Mouse (Mus musculus) c-Kit-positive CD71-negative TER-119-negative erythroid progenitor cells, embryonic 14.5 days (primary cell): ENCODE results near the gene Sac3d1.
A peak's percentile ranks its signal among the peaks of the same experiment; 100 is the strongest.
"Not testable (repeated sequence)": the region's sequence is repeated elsewhere in the genome, so short reads cannot be mapped to it uniquely, and the experiment has no call there.

ENCODE experiments used
- DNase-seq: peaks from one replicate; pipeline ENCODE4 v3.0.0-alpha.2; 2013; ENCODE audit warnings: low read depth

Gene Sac3d1

DNA sequence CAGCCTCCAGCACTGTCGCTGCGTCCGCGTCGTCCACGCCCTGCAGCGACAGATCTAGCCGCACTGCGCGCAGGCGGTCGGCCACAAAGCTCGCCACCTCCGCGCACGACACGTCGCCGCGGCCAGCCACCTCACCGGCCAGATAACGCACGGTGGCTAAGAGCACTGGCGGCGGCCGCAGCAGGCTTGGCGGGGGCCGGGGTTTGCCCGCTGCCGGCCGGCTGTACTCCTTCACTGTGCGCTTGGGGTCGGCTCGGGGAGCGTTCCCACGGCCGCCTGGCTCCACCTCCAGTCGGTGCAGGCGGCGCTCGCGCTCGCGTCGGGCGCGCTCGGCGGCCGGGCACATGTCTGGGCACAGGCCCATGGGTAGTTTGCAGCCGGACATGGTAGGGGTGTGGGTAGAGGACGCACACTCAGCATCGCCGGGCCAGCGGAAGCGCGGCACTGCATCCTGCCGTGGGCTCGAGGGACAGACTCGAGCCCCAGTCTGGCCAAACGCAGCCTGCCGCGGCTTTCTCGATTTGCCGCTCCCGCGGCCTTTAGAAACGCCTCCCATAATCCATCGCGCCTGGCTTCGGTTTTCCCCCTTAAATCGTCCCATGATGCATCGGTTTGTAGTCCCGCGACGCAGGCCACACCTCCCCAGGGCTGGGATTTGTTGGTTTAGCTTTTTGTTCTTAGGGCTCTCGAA lies at the start of gene Sac3d1:
Sac3d1 (minus strand) TSS at position 665 of the 691 bp plus-strand sequence.
- DNase-seq, result peak; percentile 91

DNA sequence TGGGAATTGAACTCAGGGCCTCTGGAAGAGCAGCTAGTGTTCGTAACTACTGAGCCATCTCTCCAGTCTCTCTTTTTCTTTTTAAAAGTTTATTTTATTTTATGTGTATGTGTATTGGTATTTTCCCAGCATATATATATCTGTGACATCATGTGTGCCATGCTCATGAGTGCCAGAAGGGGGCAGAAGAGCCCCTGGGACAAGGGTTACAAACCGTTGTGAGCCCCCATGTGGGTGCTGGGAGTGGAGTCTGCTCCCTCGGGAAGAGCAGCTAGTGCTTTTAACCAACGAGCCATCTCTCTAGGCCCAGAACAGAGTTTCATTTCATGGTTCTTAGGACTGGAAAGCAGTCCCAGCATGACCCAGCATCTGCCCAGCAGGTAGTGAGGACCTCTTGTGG lies 48.3 kb upstream of the Sac3d1 start:
- DNase-seq, result no peak

DNA sequence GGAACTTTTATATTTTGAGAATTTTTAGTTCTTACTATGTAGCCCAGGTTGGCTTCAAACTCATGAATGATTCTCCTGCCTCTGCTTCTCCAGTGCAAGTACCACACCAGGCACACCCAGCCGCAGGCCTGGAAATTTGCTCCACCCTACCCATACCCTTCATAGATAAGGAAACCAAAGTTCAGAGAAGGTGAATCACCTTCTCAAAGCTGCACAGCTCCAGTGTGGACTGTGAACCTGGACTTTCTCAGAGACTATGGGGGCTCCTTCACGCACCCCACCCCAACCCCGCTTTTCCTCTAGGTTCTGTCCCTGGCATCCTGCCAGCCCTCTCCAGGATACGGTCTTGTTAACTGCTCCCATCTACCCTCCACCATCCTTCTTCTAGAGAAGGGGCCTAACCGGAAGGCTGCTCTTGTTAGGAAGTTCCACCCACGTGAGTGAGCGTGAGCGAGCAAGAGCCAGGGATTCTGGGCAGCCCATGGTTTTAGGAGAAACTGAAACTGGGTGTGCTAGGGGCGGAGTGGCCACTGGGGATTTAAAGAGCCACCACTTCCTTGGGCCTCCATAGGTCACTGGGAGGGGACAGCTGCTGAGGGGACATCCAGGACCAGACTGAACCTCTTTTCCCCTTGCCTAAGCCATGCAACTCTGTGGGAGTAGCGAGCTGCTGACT lies 45.6 kb upstream of the Sac3d1 start:
- DNase-seq, result no peak

DNA sequence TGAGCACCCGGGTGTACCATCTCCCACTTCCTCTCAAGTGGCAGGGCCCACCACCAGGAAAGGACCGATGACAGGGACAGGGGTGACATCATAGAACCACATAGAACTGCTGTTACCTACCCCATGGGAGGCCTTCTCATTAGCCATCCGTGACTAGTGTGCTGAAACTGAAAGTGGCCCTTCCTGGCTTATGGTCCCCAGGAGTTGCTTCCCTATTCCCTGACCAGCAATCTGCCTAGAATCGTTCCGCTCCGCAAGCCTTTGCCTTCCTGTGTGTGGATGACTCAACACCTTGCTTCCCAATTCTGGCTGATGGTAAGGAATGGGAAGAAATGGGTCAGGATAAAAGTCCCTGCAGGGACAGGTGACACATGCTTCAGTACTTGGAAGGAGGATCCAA lies 38.8 kb upstream of the Sac3d1 start:
- DNase-seq, result peak; percentile 40

DNA sequence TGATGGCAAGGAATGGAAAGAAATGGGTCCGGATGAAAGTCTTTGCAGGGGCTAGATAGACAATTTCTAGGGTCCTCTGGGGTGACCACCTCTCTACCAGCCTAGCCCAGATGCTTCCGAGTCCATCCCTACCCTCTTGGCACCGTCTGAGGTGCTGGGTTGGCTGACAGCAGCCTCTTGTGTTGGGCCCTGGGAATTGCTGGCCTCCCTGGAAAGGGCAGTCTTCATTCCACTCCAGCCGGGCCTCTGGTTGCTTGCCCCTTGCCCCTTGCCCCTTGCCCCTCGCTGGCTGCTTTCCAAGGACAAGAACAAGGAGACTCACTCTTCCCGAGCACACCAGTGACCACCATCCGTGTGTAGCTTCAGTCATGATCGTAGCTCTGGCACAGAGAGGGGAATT lies 37.9 kb upstream of the Sac3d1 start:
- DNase-seq, result no peak

DNA sequence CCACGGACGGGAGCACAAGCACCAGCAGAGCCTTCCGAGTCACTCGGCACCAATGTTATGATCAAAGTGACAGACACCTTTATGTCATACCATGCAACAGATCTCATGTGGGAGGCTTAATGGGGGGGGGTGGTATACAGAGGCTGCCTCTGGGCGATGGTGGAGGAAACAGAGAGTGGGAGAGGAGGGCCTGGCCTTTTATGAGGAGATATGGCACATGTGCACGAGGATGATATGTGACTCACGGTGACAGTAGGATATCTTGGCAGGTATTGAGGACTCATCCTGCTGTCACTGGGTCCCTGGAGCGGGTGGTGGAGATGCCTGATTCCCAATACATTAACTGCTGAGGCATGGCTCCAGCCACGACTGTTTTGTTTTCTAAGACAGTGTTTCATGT lies 36.7 kb upstream of the Sac3d1 start:
- no peak for DNase-seq

DNA sequence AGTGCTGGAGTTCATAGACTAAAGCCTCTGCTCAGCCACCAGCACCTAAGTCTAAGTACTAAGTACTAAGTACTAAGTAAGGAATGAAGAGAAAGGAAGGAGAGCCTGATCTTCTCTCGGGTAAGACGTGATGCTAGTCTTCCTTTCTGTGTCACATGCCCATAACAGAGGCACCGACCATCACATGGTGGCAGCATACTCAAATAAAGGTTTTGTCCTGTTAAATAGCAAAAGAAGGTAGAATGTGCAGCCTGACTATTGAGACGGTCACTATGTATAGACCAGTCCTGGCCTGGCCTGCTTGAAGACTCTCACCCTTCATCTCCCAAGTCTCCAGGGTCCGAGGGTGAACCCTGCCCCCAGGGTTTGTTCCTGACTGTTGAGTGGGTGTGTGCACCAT lies 26.4 kb upstream of the Sac3d1 start:
- DNase-seq, result no peak

DNA sequence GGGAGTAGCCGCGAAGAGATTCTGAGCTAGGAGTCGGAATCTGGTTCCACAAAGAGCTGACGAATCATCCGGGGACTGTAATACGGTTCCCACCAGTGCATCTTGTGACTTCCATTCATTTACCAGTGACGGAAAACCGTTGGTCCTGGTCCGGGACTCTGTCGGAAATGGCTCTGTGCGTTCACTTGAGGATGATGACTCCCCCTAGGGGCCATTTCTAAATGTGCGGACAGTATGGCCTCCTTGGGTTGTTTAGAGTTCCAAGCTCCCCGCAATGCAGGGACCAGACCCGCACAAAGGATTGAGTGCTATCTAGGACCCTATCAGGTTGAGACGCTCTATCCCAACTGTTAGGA lies 22.9 kb upstream of the Sac3d1 start, which contains the start of gene Arl2:
Arl2 (minus strand) TSS at position 155 of the 356 bp plus-strand sequence.
- DNase-seq, result peak; percentile 89

DNA sequence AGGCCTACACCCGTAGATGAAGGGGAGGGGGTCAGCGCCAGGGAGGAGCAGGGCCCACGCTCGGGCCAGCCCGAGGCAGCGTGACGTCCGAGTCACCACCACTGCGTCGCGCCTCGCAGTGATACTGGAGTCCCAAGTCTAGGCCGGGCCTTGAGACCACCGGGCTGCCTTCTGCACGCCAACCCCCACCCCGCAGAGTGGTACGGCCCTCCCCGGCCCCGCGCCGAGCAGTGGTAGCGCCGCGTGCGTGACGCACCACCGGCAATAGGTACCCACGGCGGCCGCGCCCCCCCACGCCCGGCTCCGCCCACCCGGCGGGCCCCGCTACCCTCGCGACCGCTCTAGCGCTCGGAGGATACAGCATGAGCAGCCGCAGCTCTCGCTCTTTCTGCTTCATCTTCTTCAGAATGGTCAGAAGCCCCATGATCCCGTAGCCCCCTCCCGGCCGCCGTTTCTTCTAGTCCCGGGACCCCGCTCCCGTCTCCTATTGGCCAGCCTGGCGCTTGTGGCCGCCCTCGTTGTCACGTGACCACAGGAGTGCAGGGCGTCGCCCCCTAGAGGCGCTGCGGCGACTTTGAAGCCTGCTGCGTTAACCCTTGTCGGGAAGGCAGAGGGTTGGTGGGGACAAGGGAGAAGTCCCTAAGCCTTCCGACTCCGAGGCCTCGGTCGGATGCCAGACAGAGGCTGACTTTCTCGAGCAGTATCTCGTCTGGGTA lies 22.4 kb upstream of the Sac3d1 start, which contains the start of gene Batf2:
Batf2 (plus strand) TSS at position 306 of the 716 bp plus-strand sequence.
- DNase-seq, result peak; percentile 89

DNA sequence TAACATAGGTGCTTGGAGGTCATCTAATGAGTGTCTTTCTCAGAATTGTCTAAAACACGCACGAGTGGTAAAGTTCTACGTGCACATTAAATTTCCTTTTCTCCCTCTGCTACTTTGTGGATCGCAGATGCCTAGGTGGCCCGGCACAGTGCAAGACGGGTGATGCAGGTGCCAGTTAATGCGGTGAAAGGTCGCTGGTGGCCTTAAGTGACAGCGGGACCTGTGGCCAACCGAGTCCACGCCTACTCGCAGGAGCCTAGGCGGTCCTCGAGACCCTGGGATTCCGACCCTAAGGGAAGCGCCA lies 21.9 kb upstream of the Sac3d1 start:
- no peak for DNase-seq

DNA sequence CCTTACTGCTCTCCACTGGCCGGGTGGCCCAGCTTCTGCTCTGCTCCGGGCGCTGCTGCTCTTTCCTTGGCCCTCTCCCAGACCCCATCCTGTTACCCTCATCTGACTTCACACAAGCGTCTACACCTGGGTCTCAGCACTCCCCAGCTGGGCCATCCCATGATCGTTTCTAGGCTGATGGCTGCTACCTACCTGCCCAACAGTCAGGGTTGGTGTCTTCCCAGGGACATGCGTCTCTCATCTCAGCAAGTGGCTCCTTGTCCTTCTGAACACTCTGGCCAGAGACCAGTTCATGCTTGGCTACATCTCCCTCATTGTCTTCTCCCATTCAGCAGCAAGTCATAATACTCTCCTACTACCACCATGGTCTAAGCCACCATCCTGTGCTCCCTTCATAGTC lies 21.3 kb upstream of the Sac3d1 start:
- no peak for DNase-seq

DNA sequence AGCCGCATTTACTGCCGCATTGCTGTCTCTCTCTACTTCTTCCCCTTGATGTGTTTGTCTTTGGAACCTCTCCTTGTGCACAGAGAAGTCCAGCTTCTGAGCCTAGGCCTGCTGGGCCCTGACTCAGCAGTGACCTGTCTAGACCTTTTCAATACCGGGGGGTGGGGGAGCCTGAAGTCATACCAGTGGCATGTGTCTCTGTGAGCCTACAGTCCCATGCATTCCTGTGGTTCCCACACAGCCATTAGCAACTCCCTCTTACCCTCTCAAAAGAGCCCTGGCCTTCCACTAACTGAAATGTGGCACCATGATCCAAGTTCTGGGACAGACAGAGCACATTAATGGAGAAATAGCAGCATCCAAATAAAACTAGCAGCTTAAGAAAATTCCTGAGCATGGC lies 17.9 kb upstream of the Sac3d1 start:
- no peak for DNase-seq

DNA sequence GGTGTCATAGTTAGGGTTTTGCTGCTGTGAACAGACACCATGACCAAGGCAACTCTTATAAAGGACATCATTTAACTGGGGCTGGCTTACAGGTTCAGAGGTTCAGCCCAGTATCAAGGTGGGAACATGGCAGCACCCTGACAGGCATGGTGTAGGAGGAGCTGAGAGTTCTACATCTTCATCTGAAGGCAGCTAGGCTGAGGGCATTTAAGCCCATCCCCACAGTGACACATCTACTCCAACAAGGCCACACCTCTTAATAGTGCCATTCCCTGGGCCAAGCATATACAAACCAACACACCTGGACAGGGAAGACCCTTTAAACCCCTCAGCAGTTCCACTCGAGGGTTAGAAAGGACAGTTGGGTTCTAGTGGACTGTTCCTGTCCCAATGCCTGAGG lies 14.7 kb upstream of the Sac3d1 start:
- not testable (repeated sequence) for DNase-seq

DNA sequence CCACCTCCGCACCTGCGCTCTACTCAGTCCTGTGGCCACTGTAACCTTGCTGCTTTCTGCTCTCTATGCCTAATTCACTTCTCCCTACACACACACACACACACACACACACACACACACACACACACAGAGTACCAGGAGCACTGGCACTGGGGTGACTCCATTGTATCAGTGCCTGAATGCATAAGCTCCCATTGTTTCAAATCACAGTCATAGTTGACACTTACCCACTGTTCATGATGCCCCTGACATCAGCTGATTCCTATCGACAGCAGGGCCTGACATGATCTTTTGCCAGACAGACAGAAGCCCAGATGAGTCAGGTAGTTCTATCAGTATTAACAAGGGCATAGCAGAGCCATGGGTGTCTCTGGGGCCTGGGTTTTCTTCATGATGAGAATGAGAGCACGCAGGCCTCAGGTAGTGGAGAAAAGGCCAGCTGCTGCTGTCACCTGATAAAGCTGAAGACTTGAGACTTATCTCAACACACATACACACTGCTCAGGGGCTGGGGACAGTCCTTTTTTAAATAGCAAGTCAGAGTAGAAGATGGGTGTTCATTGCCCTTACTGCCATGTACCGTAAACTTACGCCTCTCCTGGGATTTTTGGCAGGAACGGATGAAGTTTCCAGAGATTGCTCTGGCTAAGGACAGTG lies 13.8 kb upstream of the Sac3d1 start:
- DNase-seq, result no peak

DNA sequence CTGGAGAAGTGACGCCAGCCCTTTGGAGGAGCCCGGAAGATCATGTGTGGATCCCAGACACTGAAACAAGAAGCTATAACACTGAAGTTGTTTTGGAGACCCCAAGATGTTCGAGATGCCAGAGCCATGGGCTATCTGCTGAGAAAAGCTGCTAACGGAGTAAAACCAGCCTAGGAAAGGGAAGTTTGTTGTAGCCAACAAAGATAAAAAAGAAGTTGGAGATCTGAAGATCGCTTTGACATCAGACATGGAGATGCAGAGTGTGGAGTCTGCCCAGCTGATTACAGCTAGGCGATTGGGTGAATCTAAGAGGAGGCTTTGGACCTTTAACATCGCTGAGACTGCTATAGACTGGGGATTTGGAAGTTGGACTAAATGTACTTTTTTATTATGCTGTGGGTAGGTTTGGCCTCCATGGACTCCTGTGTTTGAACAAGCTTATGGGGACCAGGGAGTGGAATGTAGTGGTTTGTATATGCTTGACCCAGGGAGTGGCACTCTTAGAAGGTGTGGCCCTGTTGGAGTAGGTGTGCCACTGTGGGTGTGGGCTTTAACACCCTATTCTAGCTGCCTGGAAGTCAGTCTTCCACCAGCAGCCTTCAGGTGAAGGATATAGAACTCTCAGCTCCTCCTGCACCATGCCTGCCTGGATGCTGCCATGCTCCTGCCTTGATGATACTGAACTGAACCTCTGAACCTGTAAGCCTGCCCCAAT lies 12.1 kb upstream of the Sac3d1 start:
- not testable (repeated sequence) for DNase-seq

DNA sequence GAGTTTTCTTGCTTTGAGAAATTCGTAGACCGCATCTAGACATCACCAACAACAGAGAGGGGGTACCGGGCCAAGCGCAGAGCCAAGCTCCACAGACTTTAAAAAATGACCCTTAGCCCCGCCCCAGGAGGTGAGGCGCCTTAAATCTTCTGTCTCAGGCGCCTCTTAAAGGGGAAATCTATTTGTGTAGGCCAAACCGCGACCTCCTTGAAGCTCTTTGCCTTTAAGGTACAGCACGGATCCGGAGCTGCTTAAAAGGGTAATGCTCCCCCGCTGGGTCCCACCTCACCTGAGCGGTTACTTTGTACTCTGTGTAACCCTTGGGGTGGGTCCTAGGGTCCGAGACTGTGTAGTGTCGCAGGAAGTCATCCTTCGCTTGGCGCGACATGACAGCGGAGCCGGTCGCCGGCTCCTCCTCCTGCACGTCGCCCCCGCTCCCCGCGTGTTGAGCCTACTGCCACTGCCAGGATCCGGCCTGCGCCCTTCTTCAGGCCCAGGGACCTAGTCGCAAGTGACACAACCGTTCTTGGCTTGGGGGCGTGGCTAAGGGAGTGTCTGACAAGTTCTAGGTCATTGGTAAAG lies 9.4 kb upstream of the Sac3d1 start, which contains the start of gene Snx15:
Snx15 (minus strand) TSS at position 545 of the 582 bp plus-strand sequence.
- DNase-seq, result peak; percentile 94

DNA sequence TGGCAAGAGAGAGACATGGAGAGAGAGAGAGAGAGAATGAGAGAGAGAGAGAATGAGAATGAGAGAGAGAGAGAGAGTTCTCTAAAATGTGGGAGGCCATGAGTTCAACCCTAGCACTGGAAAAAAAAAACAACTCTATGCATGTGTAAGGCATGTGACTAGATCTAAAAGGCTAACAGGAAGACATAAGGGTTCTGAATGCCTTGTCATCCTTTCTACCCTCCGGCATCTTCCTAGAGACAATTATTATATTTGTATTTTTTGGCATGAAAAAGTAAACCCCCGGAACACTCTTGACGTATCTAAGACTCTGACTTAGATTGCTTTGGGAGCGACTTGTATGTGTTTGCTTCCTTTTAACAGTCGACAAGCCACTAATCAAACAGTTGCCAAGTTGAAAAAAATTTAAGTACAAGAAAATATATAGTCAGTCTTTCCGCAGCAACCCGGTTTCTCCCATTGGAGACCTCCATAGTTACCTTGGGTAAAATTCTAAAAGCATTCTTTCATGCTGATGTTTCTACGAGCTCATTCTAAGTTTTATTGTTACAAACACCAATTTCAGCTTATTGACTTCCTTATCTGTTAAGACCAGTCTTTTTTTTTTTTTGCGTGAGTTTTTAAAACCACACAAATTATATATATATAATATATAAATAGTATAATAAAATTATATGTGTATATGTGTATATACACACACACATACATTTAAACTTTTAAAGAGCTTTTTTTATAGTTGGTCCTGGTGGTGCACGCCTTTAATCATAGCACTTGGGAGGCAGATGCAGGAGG lies 8.5 kb upstream of the Sac3d1 start:
- no peak for DNase-seq

DNA sequence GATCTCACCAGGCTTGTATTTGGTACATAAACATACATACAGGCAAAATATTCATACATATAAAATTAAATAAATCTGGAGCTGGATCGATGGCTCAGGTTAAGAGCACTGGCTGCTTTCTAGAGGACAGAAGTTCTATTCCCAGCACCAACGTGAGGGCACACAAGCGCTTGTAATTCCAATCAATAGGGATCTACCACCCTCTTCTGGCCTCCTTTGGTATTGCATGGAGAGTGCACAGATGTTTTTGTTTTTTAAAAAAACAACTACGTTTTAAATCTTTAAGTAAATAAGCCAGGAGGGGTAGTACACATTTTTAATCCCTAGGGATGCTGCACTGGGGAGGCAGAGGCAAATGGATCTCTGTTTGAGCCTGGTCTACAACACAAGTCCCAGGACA lies 7.8 kb upstream of the Sac3d1 start:
- DNase-seq, result peak; percentile 72

DNA sequence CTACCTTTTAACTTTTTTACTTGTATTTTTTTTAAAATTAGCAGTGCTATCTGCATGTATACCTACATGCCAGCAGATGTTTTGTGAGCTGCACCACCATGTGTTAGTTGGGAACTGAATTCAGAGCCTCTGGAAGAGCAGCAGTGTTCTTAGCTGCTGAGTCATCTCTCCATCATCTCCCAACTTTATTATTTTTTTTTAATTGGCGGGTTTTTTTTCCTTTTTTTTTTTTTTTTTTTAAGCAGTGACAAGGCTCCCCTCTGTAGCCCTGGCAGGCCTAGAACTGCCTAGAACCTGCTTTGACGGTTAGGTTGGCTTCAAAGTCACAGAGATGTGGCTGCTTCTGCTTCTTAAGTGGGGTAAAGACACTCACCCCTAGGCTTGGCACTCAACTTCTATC lies 6.4 kb upstream of the Sac3d1 start:
- no peak for DNase-seq

DNA sequence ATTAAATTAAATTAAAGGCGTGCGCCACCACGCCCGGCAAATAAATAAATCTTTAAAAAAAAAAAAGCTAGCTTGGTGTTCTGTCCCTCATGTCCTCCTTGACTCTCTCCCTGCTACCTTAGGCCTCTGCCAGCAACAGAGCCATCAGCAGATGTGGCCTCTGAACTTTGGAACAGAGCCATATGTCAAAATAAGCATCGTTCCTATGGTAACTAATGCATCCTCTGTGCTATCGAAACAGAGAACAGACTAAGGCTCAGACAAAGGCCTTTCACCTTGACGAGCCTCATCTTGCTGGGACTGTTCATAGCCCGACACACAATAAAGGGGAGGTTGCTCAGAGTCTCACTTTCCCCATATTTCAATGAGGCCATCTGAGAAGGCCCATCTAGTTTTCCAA lies 4.9 kb upstream of the Sac3d1 start:
- DNase-seq, result no peak

DNA sequence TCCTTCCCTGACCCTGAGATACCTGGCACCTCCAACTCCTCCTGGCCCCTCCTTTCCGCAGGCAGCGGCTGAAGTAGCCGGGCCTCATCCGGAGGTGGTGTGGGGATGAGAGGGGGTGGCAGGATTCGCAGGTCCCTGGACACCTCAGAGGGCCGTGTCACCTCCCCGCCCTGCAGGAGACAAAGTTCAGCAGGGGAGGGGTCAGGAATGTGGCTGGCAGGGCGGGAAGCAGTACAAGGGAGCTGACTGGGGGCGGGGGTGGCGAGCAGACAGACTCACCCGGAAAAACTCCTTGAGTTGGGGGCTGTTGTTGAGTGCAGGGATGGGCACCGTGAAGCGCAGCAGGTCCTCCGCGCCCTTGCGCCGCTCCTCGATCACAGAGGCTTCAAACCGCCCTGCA lies 3.3 kb upstream of the Sac3d1 start:
- no peak for DNase-seq
